ENCODE assay signal across 28 mouse cellular contexts in genomic region chr8:93075251-93075650, GRCm38 (mm10). TPM values are rescaled to one million over a fixed set of nuclear protein-coding genes. Genes with fewer than 3 reads are reported as not detected.
DNase-seq lines count a peak whose midpoint lies in the region; ATAC-seq and TF ChIP-seq lines count a peak whose summit lies in the region.
"Had no signal": no experiment of that assay in that cellular context is flagged by ENCODE, and none has a peak within 500 bp of the region (broad histone marks: within the 10 kb centered on the region; RNA-seq: fewer than 3 reads in every experiment).

No protein-coding gene starts in this region.

- H3K27me3 ChIP-seq in liver, postnatal 0 days (ENCODE audit: insufficient read depth, low read length) = no peaks in the 10 kb centered on the region
- no peaks in the 10 kb centered on the region for H3K27me3 ChIP-seq in liver, embryonic 12.5 days (replicated peaks)
- H3K27me3 ChIP-seq: lung, embryonic 15.5 days; midbrain, embryonic 12.5 days had no signal

- no peak for TF ChIP-seq EP300 in liver, postnatal 0 days (IDR thresholded peaks at IDR 0.05; ENCODE audit: low read depth)

- no peaks in the 10 kb centered on the region for H3K9me3 ChIP-seq in liver, postnatal 0 days (ENCODE audit: low read length)
- H3K9me3 ChIP-seq in liver, embryonic 12.5 days (replicated peaks) = no peaks in the 10 kb centered on the region
- H3K9me3 ChIP-seq: embryonic facial prominence, embryonic 10.5 days; lung, embryonic 15.5 days; midbrain, embryonic 12.5 days had no signal

- WGBS in liver, postnatal 0 days (ENCODE audit: insufficient replicate concordance) = 74% methylated on average over 4 of the region's 4 CpGs
- 73% methylated on average over 4 of the region's 4 CpGs for WGBS in liver, embryonic 12.5 days (ENCODE audit: insufficient replicate concordance)

- H3K9ac ChIP-seq in liver, postnatal 0 days (replicated peaks) = no peak overlapping the region
- no peak overlapping the region for H3K9ac ChIP-seq in liver, embryonic 12.5 days
- H3K9ac ChIP-seq: lung, embryonic 15.5 days; midbrain, embryonic 12.5 days had no signal

- no peaks in the 10 kb centered on the region for H3K36me3 ChIP-seq in liver, postnatal 0 days (replicated peaks; ENCODE audit: insufficient read depth, low read length)
- no peaks in the 10 kb centered on the region for H3K36me3 ChIP-seq in liver, embryonic 12.5 days
- H3K36me3 ChIP-seq: embryonic facial prominence, embryonic 10.5 days; G1E; lung, embryonic 15.5 days; midbrain, embryonic 12.5 days had no signal

- H3K4me2 ChIP-seq in liver, postnatal 0 days (ENCODE audit: low read depth, low read length) = no peak overlapping the region
- no peak overlapping the region for H3K4me2 ChIP-seq in liver, embryonic 12.5 days
- H3K4me2 ChIP-seq: lung, embryonic 15.5 days; midbrain, embryonic 12.5 days had no signal

- TF ChIP-seq CTCF in liver, postnatal 0 days (IDR thresholded peaks at IDR 0.05; ENCODE audit: low read depth) = no peak

- ATAC-seq in liver, postnatal 0 days = no peak
- ATAC-seq in liver, embryonic 12.5 days = no peak
- ATAC-seq: hindbrain, postnatal 0 days; intestine, postnatal 0 days had no signal

- peak; percentile 5 to 23 for DNase-seq in adrenal gland, adult (ENCODE audit: inconsistent age in 2 of 2, low spot score in 1 of 2)
- no peak for DNase-seq in adrenal gland, adult 18-20 months (ENCODE audit: low spot score in 2 of 2)
- DNase-seq in heart, adult 8-10 months (ENCODE audit: low spot score) = peak; percentile 46
- DNase-seq in heart, postnatal 25 days (ENCODE audit: low spot score) = no peak
- peak; percentile 15 for DNase-seq in liver, postnatal 0 days
- peak; percentile 16 to 20 for DNase-seq in heart, postnatal 14 days
- DNase-seq in left cerebral cortex, postnatal 36 days (ENCODE audit: low spot score in 2 of 2) = no peak
- DNase-seq: cerebellum, adult 18-20 months; liver; right cerebral cortex, adult 18-20 months had no signal

- H3K4me1 ChIP-seq in liver, postnatal 0 days (ENCODE audit: insufficient read depth) = no peaks in the 10 kb centered on the region
- H3K4me1 ChIP-seq in liver, embryonic 12.5 days = no peaks in the 10 kb centered on the region
- H3K4me1 ChIP-seq: embryonic facial prominence, embryonic 10.5 days; lung, embryonic 15.5 days; midbrain, embryonic 12.5 days had no signal

- H3K4me3 ChIP-seq in liver, postnatal 0 days (ENCODE audit: low read depth, low read length) = no peak overlapping the region
- H3K4me3 ChIP-seq in liver, embryonic 12.5 days = no peak overlapping the region
- H3K4me3 ChIP-seq: embryonic facial prominence, embryonic 10.5 days; lung, embryonic 15.5 days; midbrain, embryonic 12.5 days had no signal

- H3K27ac ChIP-seq in liver, postnatal 0 days (ENCODE audit: low read depth) = no peak overlapping the region
- no peak overlapping the region for H3K27ac ChIP-seq in liver, embryonic 12.5 days
- H3K27ac ChIP-seq: embryonic facial prominence, embryonic 10.5 days; hindbrain, postnatal 0 days; lung, embryonic 15.5 days; midbrain, embryonic 12.5 days had no signal

- intact Hi-C loops in heart, postnatal 25 days (cut with DNase I) = no loop called here
- intact Hi-C loops in heart, postnatal 14 days (cut with DNase I) = no loop called here
- intact Hi-C loops in left cerebral cortex, postnatal 36 days (cut with DNase I) = no loop called here

RNA-seq across cellular contexts. Expression of gene Ces1b, which starts 4.6 kb away (rescaled TPM):
- not detected for total RNA-seq in adrenal gland, adult 18-20 months (2021)
- not detected for total RNA-seq in heart, adult 8-10 months (2022)
- total RNA-seq in heart, postnatal 25 days (2021) = not detected
- polyA plus RNA-seq in liver, postnatal 0 days (2015; fragmentation: Nextera tagmentation; extraction: Ambion mirVana) = 1.0 and 1.2 TPM in 2 replicates
- not detected in 2 replicates for polyA plus RNA-seq in liver, embryonic 12.5 days (2016; fragmentation: Nextera tagmentation; extraction: Ambion mirVana)
- total RNA-seq in heart, postnatal 14 days (2021) = not detected
- not detected for total RNA-seq in left cerebral cortex, postnatal 36 days (2021)
- total RNA-seq: adrenal gland, postnatal 36 days; hematopoietic stem cell, adult 5-6 weeks; hindbrain, postnatal 0 days; layer of hippocampus, adult 18-20 months; layer of hippocampus, postnatal 25 days; left cerebral cortex, postnatal 25 days; megakaryocyte progenitor cell, adult 5-6 weeks; monocyte, adult 5-6 weeks had no signal
- polyA plus RNA-seq: embryonic facial prominence, embryonic 10.5 days; forebrain, embryonic 11.5 days; G1E; hindbrain, postnatal 0 days; intestine, postnatal 0 days; midbrain, embryonic 12.5 days; neural tube, embryonic 11.5 days had no signal

RNA-seq across cellular contexts. Expression of gene Ces1a, which starts 27.3 kb away (rescaled TPM):
- not detected for total RNA-seq in adrenal gland, adult 18-20 months (2021)
- not detected for total RNA-seq in heart, adult 8-10 months (2022)
- total RNA-seq in heart, postnatal 25 days (2021) = not detected
- polyA plus RNA-seq in liver, postnatal 0 days (2015; fragmentation: Nextera tagmentation; extraction: Ambion mirVana) = not detected in 2 replicates
- polyA plus RNA-seq in liver, embryonic 12.5 days (2016; fragmentation: Nextera tagmentation; extraction: Ambion mirVana) = not detected in 2 replicates
- not detected for total RNA-seq in heart, postnatal 14 days (2021)
- under 1 TPM in 1 of 2 experiments, not detected in 1; 0.27 TPM for total RNA-seq in left cerebral cortex, postnatal 36 days (2021)
- total RNA-seq: adrenal gland, postnatal 36 days; gastrocnemius, adult 18-20 months; hematopoietic stem cell, adult 5-6 weeks; hindbrain, postnatal 0 days; layer of hippocampus, adult 18-20 months; layer of hippocampus, postnatal 25 days; megakaryocyte progenitor cell, adult 5-6 weeks; monocyte, adult 5-6 weeks had no signal
- polyA plus RNA-seq: embryonic facial prominence, embryonic 10.5 days; forebrain, embryonic 11.5 days; G1E; gonadal fat pad, adult 2 months; hindbrain, postnatal 0 days; intestine, postnatal 0 days; lung, embryonic 15.5 days; midbrain, embryonic 12.5 days; neural tube, embryonic 11.5 days had no signal

RNA-seq across cellular contexts. Expression of gene Ces1c, which starts 55.8 kb away (rescaled TPM):
- under 1 TPM in 1 of 2 experiments, not detected in 1; 0.70 TPM for total RNA-seq in adrenal gland, adult 18-20 months (2021)
- total RNA-seq in heart, adult 8-10 months (2022) = not detected
- total RNA-seq in heart, postnatal 25 days (2021) = not detected
- polyA plus RNA-seq in liver, postnatal 0 days (2015; fragmentation: Nextera tagmentation; extraction: Ambion mirVana) = 147 and 162 TPM in 2 replicates
- 0.13 and 0.21 TPM in 2 replicates for polyA plus RNA-seq in liver, embryonic 12.5 days (2016; fragmentation: Nextera tagmentation; extraction: Ambion mirVana)
- total RNA-seq in heart, postnatal 14 days (2021) = not detected
- not detected for total RNA-seq in left cerebral cortex, postnatal 36 days (2021)
- total RNA-seq: G1E; hematopoietic stem cell, adult 5-6 weeks; hindbrain, postnatal 0 days; layer of hippocampus, adult 18-20 months; layer of hippocampus, postnatal 25 days; left cerebral cortex, postnatal 25 days; megakaryocyte progenitor cell, adult 5-6 weeks had no signal
- polyA plus RNA-seq: embryonic facial prominence, embryonic 10.5 days; forebrain, embryonic 11.5 days; G1E; gonadal fat pad, adult 2 months; hindbrain, postnatal 0 days; midbrain, embryonic 12.5 days; neural tube, embryonic 11.5 days had no signal

Comparison
In these comparisons a context has a peak if more than half of its experiments do, and no peak if none do; other contexts are left out.
1. DNase-seq: peak in adrenal gland, adult (2 of 2), heart, adult 8-10 months (single experiment), liver, postnatal 0 days (single experiment) and heart, postnatal 14 days (2 of 2); none in adrenal gland, adult 18-20 months (0 of 2), heart, postnatal 25 days (single experiment) and left cerebral cortex, postnatal 36 days (0 of 2).